Mouse (Mus musculus): ENCODE data around the gene Bcan.

Bcan gene

GRCm38 (mm10) chr3:87996971-87997614 lies 2.9 kb downstream of the Bcan start:
- peak; percentile 67 for DNase-seq (ENCODE audit: low spot score)

GRCm38 (mm10) chr3:87996401-87996800 lies 3.6 kb downstream of the Bcan start:
- DNase-seq (ENCODE audit: low spot score) = no peak

GRCm38 (mm10) chr3:87995331-87995730 lies 4.7 kb downstream of the Bcan start:
- no peak for DNase-seq (ENCODE audit: low spot score)

GRCm38 (mm10) chr3:87993436-87993835 lies 6.6 kb downstream of the Bcan start:
- no peak for DNase-seq (ENCODE audit: low spot score)

GRCm38 (mm10) chr3:87989935-87990334 lies 10.1 kb downstream of the Bcan start:
- no peak for DNase-seq (ENCODE audit: low spot score)

- DNase-seq (ENCODE audit: low spot score) = no peak
These were observed 12.0 kb downstream of the Bcan start for GRCm38 (mm10) chr3:87988068-87988467.

- DNase-seq (ENCODE audit: low spot score) = no peak
These were observed 12.4 kb downstream of the Bcan start for GRCm38 (mm10) chr3:87987633-87988032.

- DNase-seq (ENCODE audit: low spot score) = peak; percentile 97
These were observed 13.2 kb downstream of the Bcan start for GRCm38 (mm10) chr3:87986868-87987267.

- peak; percentile 69 for DNase-seq (ENCODE audit: low spot score)
These were observed 14.3 kb downstream of the Bcan start for GRCm38 (mm10) chr3:87985505-87986320.

- no peak for DNase-seq (ENCODE audit: low spot score)
These were observed 15.9 kb downstream of the Bcan start for GRCm38 (mm10) chr3:87984094-87984493.

- no peak for DNase-seq (ENCODE audit: low spot score)
These were observed 16.4 kb downstream of the Bcan start for GRCm38 (mm10) chr3:87983627-87984026.

GRCm38 (mm10) chr3:87982836-87983601 lies 17.0 kb downstream of the Bcan start:
- peak; percentile 70 for DNase-seq (ENCODE audit: low spot score)

GRCm38 (mm10) chr3:87981894-87982835 lies 17.9 kb downstream of the Bcan start:
- peak; percentile 79 for DNase-seq (ENCODE audit: low spot score)

- no peak for DNase-seq (ENCODE audit: low spot score)
These were observed 18.7 kb downstream of the Bcan start for GRCm38 (mm10) chr3:87981214-87981760.

- DNase-seq (ENCODE audit: low spot score) = no peak
These were observed 19.3 kb downstream of the Bcan start for GRCm38 (mm10) chr3:87980728-87981127.

GRCm38 (mm10) chr3:87980085-87980484 lies 19.9 kb downstream of the Bcan start:
- no peak for DNase-seq (ENCODE audit: low spot score)

- DNase-seq (ENCODE audit: low spot score) = no peak
These were observed 20.5 kb downstream of the Bcan start for GRCm38 (mm10) chr3:87979493-87979892.

- DNase-seq (ENCODE audit: low spot score) = peak; percentile 71
These were observed 25.5 kb downstream of the Bcan start for GRCm38 (mm10) chr3:87974381-87974987.

- no peak for DNase-seq (ENCODE audit: low spot score)
These were observed 26.2 kb downstream of the Bcan start for GRCm38 (mm10) chr3:87973593-87974380.

- DNase-seq (ENCODE audit: low spot score) = no peak
These were observed 27.3 kb downstream of the Bcan start for GRCm38 (mm10) chr3:87972776-87973175.
